Mouse (Mus musculus): ENCODE data around the gene Bhmt2. TPM values are rescaled to one million over a fixed set of nuclear protein-coding genes. Genes with fewer than 3 reads are reported as not detected.

The Bhmt2 gene
- polyA plus RNA-seq, 2 experiments, result 0.06 TPM; not detected in 1

DNA sequence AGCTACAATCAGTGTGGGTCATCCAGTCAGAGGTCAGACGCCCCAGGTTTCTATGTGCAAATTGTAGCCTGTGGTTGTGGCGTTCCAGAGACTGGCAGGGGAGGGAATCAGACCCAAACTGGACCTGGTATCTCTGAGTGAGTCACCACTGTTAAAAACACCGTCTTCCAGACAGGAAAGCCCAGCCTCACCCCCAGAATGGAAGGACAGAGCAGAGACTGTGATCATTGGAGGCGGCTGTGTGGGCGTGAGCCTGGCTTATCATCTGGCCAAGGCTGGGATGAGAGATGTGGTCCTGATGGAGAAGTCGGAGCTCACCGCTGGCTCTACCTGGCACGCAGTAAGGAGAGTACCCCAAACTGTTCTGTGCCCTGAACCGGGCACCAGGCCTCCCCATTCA, 2.8 kb upstream of the Bhmt2 start:
- 75% methylated on average over 9 of the region's 9 CpGs for WGBS
- no peak for ATAC-seq (ENCODE audit: low FRiP score, low read depth)
- H3K9ac ChIP-seq (ENCODE audit: low read depth, low read length, severe bottlenecking), result no peak overlapping the region
- TF ChIP-seq POLR2A (IDR thresholded peaks at IDR 0.05; ENCODE audit: borderline replicate concordance, extremely low read depth, insufficient read depth, insufficient read length), result no peak
- no peak for DNase-seq (ENCODE audit: low spot score)
- H3K4me2 ChIP-seq (replicated peaks; ENCODE audit: low read depth, low read length, severe bottlenecking), result no peak overlapping the region
- no peaks in the 10 kb centered on the region for H3K9me3 ChIP-seq (ENCODE audit: control insufficient read depth, low read length)
- peaks cover 11% of the 10 kb centered on the region for H3K27me3 ChIP-seq (ENCODE audit: control insufficient read depth, insufficient read depth, low read length)
- no peaks in the 10 kb centered on the region for H3K4me1 ChIP-seq (ENCODE audit: control insufficient read depth, insufficient read depth, low read length)
- H3K36me3 ChIP-seq (ENCODE audit: control insufficient read depth, insufficient read depth, low read length), result no peaks in the 10 kb centered on the region
- no peak overlapping the region for H3K4me3 ChIP-seq (replicated peaks; ENCODE audit: low read length)
- H3K27ac ChIP-seq (replicated peaks; ENCODE audit: low read depth, low read length), result no peak overlapping the region

GRCm38 (mm10) chr13:93673296-93673695, 806 bp downstream of the Bhmt2 start:
- no peak for TF ChIP-seq POLR2A (IDR thresholded peaks at IDR 0.05; ENCODE audit: borderline replicate concordance, extremely low read depth, insufficient read depth, insufficient read length)
- WGBS, result 61% methylated on average over 2 of the region's 2 CpGs
- Histone ChIP-seq H3K9ac (ENCODE audit: low read depth, low read length, severe bottlenecking) (no peak overlapping the region), H3K27ac (replicated peaks; ENCODE audit: low read depth, low read length) (no peak overlapping the region), H3K4me3 (replicated peaks; ENCODE audit: low read length) (no peak overlapping the region), H3K4me1 (ENCODE audit: control insufficient read depth, insufficient read depth, low read length) (no peaks in the 10 kb centered on the region), H3K27me3 (ENCODE audit: control insufficient read depth, insufficient read depth, low read length) (peaks cover 11% of the 10 kb centered on the region), H3K9me3 (ENCODE audit: control insufficient read depth, low read length) (0 out of 2 replicates have a peak, but pooled peaks cover 4% of the 10 kb centered on the region), H3K36me3 (ENCODE audit: control insufficient read depth, insufficient read depth, low read length) (no peaks in the 10 kb centered on the region), H3K4me2 (replicated peaks; ENCODE audit: low read depth, low read length, severe bottlenecking) (no peak overlapping the region)
- ATAC-seq (ENCODE audit: low FRiP score, low read depth) (no peak), DNase-seq (ENCODE audit: low spot score) (no peak)

- no peak for ATAC-seq (ENCODE audit: low FRiP score, low read depth)
- Histone ChIP-seq H3K9me3 (ENCODE audit: control insufficient read depth, low read length) (0 out of 2 replicates have a peak, but pooled peaks cover 4% of the 10 kb centered on the region), H3K9ac (ENCODE audit: low read depth, low read length, severe bottlenecking) (no peak overlapping the region), H3K27me3 (ENCODE audit: control insufficient read depth, insufficient read depth, low read length) (peaks cover 11% of the 10 kb centered on the region), H3K27ac (replicated peaks; ENCODE audit: low read depth, low read length) (no peak overlapping the region), H3K4me2 (replicated peaks; ENCODE audit: low read depth, low read length, severe bottlenecking) (no peak overlapping the region), H3K4me3 (replicated peaks; ENCODE audit: low read length) (no peak overlapping the region), H3K36me3 (ENCODE audit: control insufficient read depth, insufficient read depth, low read length) (no peaks in the 10 kb centered on the region), H3K4me1 (ENCODE audit: control insufficient read depth, insufficient read depth, low read length) (no peaks in the 10 kb centered on the region)
- no peak for DNase-seq (ENCODE audit: low spot score)
- 95% methylated on average over 4 of the region's 4 CpGs for WGBS
- no peak for TF ChIP-seq POLR2A (IDR thresholded peaks at IDR 0.05; ENCODE audit: borderline replicate concordance, extremely low read depth, insufficient read depth, insufficient read length)
Measured at GRCm38 (mm10) chr13:93672371-93672770, 1.7 kb downstream of the Bhmt2 start.

DNA sequence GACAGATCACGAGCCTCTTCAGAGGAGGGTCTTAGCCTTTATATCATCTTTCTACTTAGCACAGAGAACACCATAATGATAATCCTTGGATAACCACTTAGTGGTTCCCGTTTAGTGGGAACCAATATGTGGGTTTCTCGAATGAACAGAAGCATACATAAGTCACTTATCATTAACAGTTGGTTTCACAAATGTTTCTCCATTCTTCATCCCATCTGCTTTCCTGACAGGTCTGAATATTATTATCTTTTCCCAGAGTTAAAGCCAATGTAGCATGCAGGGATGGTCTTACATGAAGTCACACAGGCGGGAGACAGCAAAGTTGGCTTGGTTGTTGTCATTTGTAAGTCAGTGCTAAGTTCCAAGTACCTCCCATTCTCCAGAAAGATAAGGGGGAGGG, 6.5 kb downstream of the Bhmt2 start:
- no peak overlapping the region for H3K4me2 ChIP-seq (replicated peaks; ENCODE audit: low read depth, low read length, severe bottlenecking)
- H3K4me1 ChIP-seq (ENCODE audit: control insufficient read depth, insufficient read depth, low read length), result no peaks in the 10 kb centered on the region
- H3K36me3 ChIP-seq (ENCODE audit: control insufficient read depth, insufficient read depth, low read length), result no peaks in the 10 kb centered on the region
- ATAC-seq (ENCODE audit: low FRiP score, low read depth) (no peak), DNase-seq (ENCODE audit: low spot score) (no peak)
- no peaks in the 10 kb centered on the region for H3K27me3 ChIP-seq (ENCODE audit: control insufficient read depth, insufficient read depth, low read length)
- 0 out of 2 replicates have a peak, but pooled peaks cover 4% of the 10 kb centered on the region for H3K9me3 ChIP-seq (ENCODE audit: control insufficient read depth, low read length)
- no peak for TF ChIP-seq POLR2A (IDR thresholded peaks at IDR 0.05; ENCODE audit: borderline replicate concordance, extremely low read depth, insufficient read depth, insufficient read length)
- no peak overlapping the region for H3K27ac ChIP-seq (replicated peaks; ENCODE audit: low read depth, low read length)
- H3K4me3 ChIP-seq (replicated peaks; ENCODE audit: low read length), result no peak overlapping the region
- 91% methylated on average over 4 of the region's 4 CpGs for WGBS
- H3K9ac ChIP-seq (ENCODE audit: low read depth, low read length, severe bottlenecking), result no peak overlapping the region

GRCm38 (mm10) chr13:93657941-93658340, 16.2 kb downstream of the Bhmt2 start:
- Histone ChIP-seq H3K4me2 (replicated peaks; ENCODE audit: low read depth, low read length, severe bottlenecking) (no peak overlapping the region), H3K4me3 (replicated peaks; ENCODE audit: low read length) (no peak overlapping the region), H3K27me3 (ENCODE audit: control insufficient read depth, insufficient read depth, low read length) (no peaks in the 10 kb centered on the region), H3K27ac (replicated peaks; ENCODE audit: low read depth, low read length) (no peak overlapping the region), H3K9ac (ENCODE audit: low read depth, low read length, severe bottlenecking) (no peak overlapping the region), H3K4me1 (ENCODE audit: control insufficient read depth, insufficient read depth, low read length) (no peaks in the 10 kb centered on the region), H3K36me3 (ENCODE audit: control insufficient read depth, insufficient read depth, low read length) (no peaks in the 10 kb centered on the region), H3K9me3 (ENCODE audit: control insufficient read depth, low read length) (no peaks in the 10 kb centered on the region)
- DNase-seq (ENCODE audit: low spot score), result no peak
- no peak for TF ChIP-seq POLR2A (IDR thresholded peaks at IDR 0.05; ENCODE audit: borderline replicate concordance, extremely low read depth, insufficient read depth, insufficient read length)
- no peak for ATAC-seq (ENCODE audit: low FRiP score, low read depth)
- WGBS, result 70% methylated on average over 5 of the region's 5 CpGs

DNA sequence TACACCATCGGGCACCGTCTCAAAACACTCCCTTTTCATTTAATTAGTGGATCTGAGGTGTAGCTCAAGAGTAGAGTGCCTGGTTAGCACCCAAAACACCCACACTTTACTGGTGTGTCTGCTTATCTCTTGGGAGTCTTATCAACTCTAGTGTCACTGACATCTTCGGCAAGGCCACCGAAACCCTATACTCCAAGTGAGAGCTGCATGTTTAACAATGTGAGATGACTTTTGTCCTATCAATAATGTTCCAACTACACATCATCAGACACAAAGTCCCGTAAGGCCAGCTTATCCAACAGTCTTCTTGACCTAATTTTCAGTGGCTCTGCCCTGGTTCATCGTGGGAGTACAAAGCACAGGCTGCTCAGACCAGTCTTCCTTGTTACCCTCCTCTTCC, 20.7 kb downstream of the Bhmt2 start:
- H3K4me2 ChIP-seq (replicated peaks; ENCODE audit: low read depth, low read length, severe bottlenecking), result no peak overlapping the region
- H3K9ac ChIP-seq (ENCODE audit: low read depth, low read length, severe bottlenecking), result no peak overlapping the region
- 90% methylated on average over 6 of the region's 6 CpGs for WGBS
- H3K4me1 ChIP-seq (ENCODE audit: control insufficient read depth, insufficient read depth, low read length), result no peaks in the 10 kb centered on the region
- DNase-seq (ENCODE audit: low spot score) (no peak), ATAC-seq (ENCODE audit: low FRiP score, low read depth) (no peak)
- no peak overlapping the region for H3K4me3 ChIP-seq (replicated peaks; ENCODE audit: low read length)
- H3K9me3 ChIP-seq (ENCODE audit: control insufficient read depth, low read length), result no peaks in the 10 kb centered on the region
- TF ChIP-seq POLR2A (IDR thresholded peaks at IDR 0.05; ENCODE audit: borderline replicate concordance, extremely low read depth, insufficient read depth, insufficient read length), result no peak
- H3K36me3 ChIP-seq (ENCODE audit: control insufficient read depth, insufficient read depth, low read length), result no peaks in the 10 kb centered on the region
- H3K27ac ChIP-seq (replicated peaks; ENCODE audit: low read depth, low read length), result no peak overlapping the region
- no peaks in the 10 kb centered on the region for H3K27me3 ChIP-seq (ENCODE audit: control insufficient read depth, insufficient read depth, low read length)
